Mouse (Mus musculus): ENCODE results near the gene Arnt.

Gene Arnt

GRCm38 (mm10) chr3:95459381-95459780 lies 25.2 kb downstream of the Arnt start:
- DNase-seq: no peak

GRCm38 (mm10) chr3:95463852-95464251 lies 29.7 kb downstream of the Arnt start:
- no peak for DNase-seq

- DNase-seq: no peak
Measured at GRCm38 (mm10) chr3:95478966-95479365, 44.8 kb downstream of the Arnt start.

GRCm38 (mm10) chr3:95486421-95486820 lies 52.2 kb downstream of the Arnt start:
- DNase-seq: no peak

- no peak for DNase-seq
Measured at GRCm38 (mm10) chr3:95488679-95489078, 54.5 kb downstream of the Arnt start.

GRCm38 (mm10) chr3:95490238-95490637 lies 56.0 kb downstream of the Arnt start:
- DNase-seq: no peak

- DNase-seq: peak; percentile 85 to 86
Measured at GRCm38 (mm10) chr3:95494342-95494741, 60.2 kb downstream of the Arnt start.

GRCm38 (mm10) chr3:95498229-95498628 lies 64.0 kb downstream of the Arnt start:
- DNase-seq: no peak

- no peak for DNase-seq
Measured at GRCm38 (mm10) chr3:95499024-95499423, 64.8 kb downstream of the Arnt start, which contains the start of gene Ctsk. TSS of gene Ctsk (plus strand) at chr3:95499256.

- DNase-seq: no peak
Measured at GRCm38 (mm10) chr3:95499496-95500140, 65.4 kb downstream of the Arnt start.

GRCm38 (mm10) chr3:95502312-95502711 lies 68.1 kb downstream of the Arnt start:
- DNase-seq: no peak

- peak; percentile 86 to 88 for DNase-seq
Measured at GRCm38 (mm10) chr3:95509348-95509747, 75.2 kb downstream of the Arnt start.

- no peak for DNase-seq
Measured at GRCm38 (mm10) chr3:95511611-95512180, 77.5 kb downstream of the Arnt start.

GRCm38 (mm10) chr3:95516614-95517041 lies 82.4 kb downstream of the Arnt start:
- DNase-seq: no peak

- DNase-seq: peak; percentile 82 to 86
Measured at GRCm38 (mm10) chr3:95517493-95517898, 83.3 kb downstream of the Arnt start.

GRCm38 (mm10) chr3:95518891-95519290 lies 84.7 kb downstream of the Arnt start:
- no peak for DNase-seq

- DNase-seq: no peak
Measured at GRCm38 (mm10) chr3:95519315-95519714, 85.1 kb downstream of the Arnt start.

- no peak for DNase-seq
Measured at GRCm38 (mm10) chr3:95520100-95520499, 85.9 kb downstream of the Arnt start.

- no peak for DNase-seq
Measured at GRCm38 (mm10) chr3:95521168-95521567, 87.0 kb downstream of the Arnt start.

GRCm38 (mm10) chr3:95523662-95524061 lies 89.5 kb downstream of the Arnt start:
- no peak for DNase-seq

- DNase-seq: no peak
Measured at GRCm38 (mm10) chr3:95524673-95525072, 90.5 kb downstream of the Arnt start.

GRCm38 (mm10) chr3:95526111-95526510 lies 91.9 kb downstream of the Arnt start:
- no peak for DNase-seq

GRCm38 (mm10) chr3:95526622-95527211 lies 92.5 kb downstream of the Arnt start, which contains the start of gene Ctss:
TSS of gene Ctss (plus strand) at chr3:95526786.
- DNase-seq: no peak

- no peak for DNase-seq
Measured at GRCm38 (mm10) chr3:95529814-95530213, 95.6 kb downstream of the Arnt start.

All from cerebellum, postnatal 10 days (tissue).